Mouse (Mus musculus) skeletal muscle tissue, postnatal 0 days (tissue): ENCODE data around the gene H2afb3. TPM values are rescaled to one million over a fixed set of nuclear protein-coding genes. Genes with fewer than 3 reads are reported as not detected.

Source experiments
- polyA plus RNA-seq: library from polyadenylated mRNA; unstranded; fragments of >200 nt; fragmentation: Nextera tagmentation; extraction: Ambion mirVana; gene quantifications from 2 replicates; pipeline ENCODE4 v1.2.1, GENCODE M21; 2015

The H2afb3 gene
- polyA plus RNA-seq, result not detected in 2 replicates

DNA sequence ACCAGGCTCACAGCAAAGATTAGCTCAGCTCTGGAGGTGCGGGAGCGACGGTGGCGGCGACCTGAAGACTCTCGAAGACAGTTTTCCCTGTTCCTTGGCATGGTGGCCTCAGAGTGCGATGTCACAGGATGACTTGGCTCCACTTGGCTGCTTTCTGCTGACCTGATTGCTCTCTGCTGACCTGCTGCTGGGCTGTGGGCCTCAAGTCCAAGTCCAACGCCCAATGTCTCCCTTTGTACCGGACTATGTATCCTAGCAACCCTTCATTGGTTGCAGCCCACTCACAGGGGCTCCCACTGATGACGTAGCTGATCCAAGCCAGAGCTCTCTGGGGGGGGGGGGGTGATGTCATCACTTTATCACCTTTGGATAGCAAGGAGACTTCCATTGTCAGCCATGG lies at the start of gene H2afb3:
Gene H2afb3, minus strand, starts transcription at position 101 of the 400 bp plus-strand sequence.

DNA sequence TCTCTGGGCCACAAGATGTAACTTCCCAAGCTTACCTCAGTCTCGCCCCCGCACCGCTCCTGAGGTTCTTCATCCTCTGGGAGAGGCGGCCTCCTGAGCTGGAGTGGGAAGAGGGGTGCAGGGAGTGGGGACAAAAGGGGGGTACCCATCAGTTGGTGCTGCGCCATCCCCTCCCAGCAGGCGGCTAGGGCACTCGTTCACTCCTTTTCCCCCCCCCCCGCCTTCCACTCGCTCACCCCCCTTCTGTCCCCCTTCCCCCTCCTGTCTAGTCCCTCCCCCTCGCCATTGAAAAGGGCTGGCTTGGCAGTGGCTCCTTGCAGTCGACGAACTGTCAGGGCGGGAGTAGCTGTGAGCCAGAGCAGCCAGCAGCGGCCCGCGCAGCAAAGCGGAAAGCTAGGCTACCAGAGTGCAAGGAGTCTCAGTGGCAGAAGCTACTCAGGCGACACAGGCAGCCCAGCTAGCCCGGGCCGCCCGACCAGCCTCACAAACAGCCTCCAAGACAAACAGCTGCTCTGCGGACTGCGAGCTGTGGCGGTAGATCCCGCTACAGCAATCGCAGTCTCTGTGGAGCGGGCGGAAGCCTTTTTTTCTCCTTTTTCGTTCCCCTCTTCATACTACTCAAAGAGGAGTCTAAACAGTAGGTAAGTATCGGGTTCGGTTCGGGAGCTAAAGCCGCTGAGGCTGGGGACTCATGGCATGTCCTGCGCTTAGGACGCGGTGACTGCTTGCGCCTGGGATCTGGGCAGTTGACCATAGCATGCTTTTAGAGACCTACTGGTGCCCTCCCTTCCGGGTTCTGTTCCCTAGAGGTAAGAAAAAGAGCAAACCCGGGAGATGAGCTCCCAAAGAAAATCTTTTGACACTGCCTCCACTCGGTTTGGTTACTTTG lies 22.6 kb downstream of the H2afb3 start, which contains the start of gene Pcdh11x:
Gene Pcdh11x, plus strand, starts transcription at position 249 of the 889 bp plus-strand sequence.

Other genes starting within 250 kb of the H2afb3 start
- 1.3 and 1.6 TPM in 2 replicates for gene Pcdh11x, start 22.8 kb downstream of the H2afb3 start, polyA plus RNA-seq